Mouse (Mus musculus): ENCODE data around the gene Rnasek. TPM values are rescaled to one million over a fixed set of nuclear protein-coding genes. Genes with fewer than 3 reads are reported as not detected.

The Rnasek gene
- 200 TPM for polyA plus RNA-seq (2017; shearing (Covaris generic))

DNA sequence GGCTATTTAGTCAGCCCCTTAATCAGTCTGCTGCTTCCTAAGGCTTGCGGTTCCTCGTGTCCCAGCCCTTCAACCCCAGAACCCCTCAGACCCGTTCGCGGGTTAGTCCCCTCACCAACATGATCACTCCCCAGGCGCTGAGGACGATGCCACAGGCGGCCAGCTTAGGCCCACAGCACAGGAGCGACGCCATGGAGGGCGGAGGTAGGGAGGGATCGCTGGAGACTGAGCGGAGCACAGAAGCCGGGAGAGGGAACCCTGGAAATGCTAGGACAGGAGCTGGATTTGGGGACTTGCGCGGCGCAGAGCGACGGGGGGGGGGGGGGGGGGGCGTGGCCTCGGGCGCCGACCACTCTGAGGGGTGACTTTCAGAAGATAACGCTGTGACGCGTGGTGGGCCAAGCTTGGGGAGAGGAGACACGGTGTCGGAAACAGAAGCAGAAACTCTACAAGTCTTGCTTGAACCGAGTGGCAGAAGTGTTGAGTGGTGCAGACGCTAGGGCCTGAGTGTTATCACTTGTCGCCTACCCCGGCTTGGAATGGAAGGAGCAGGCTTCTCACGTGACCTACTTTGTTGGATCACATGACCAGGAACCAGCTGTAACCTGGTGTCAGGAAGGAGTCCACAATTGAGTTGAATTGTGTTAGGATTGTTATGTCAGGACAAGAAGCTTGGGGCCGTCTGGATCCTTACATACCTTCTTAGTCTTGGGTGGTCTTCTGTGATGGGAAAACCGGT, at the start of gene Rnasek, which contains the start of gene Gm21988:
Gene Rnasek (minus strand): TSS at position 302 of the 739 bp plus-strand sequence.
Gene Gm21988 (minus strand): TSS at position 290 of the 739 bp plus-strand sequence.

DNA sequence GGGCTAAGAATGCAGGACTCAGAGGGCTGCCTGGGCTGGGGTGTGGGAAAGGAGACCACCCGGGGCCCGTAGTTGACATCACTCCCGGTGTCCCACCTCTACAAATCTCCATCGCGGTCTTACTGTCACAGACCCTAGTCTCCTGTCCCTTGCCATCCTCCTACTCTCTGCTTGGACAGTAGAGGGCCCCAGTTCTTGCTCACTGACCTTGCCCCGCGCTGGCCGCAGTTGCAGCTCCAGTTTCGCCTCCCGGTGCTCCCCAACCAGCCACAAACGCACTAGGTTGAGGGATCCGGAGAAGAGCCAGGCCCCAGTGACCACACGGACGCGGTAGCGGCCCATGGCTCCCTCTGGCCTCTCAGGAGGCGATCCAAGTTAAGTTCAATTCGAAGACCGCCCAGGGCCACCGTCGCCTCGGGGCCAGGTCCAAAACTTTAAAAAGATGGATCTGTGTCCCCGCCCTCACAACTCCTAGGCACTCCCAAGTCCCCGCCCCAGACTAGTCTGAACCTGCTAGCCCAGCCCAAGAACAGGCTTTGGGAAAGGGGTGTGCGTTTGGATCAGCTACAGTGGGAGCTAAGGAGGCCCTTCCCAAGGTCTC, 15.4 kb upstream of the Rnasek start, which contains the start of gene Alox12:
Gene Alox12 (minus strand): TSS at position 423 of the 601 bp plus-strand sequence.

DNA sequence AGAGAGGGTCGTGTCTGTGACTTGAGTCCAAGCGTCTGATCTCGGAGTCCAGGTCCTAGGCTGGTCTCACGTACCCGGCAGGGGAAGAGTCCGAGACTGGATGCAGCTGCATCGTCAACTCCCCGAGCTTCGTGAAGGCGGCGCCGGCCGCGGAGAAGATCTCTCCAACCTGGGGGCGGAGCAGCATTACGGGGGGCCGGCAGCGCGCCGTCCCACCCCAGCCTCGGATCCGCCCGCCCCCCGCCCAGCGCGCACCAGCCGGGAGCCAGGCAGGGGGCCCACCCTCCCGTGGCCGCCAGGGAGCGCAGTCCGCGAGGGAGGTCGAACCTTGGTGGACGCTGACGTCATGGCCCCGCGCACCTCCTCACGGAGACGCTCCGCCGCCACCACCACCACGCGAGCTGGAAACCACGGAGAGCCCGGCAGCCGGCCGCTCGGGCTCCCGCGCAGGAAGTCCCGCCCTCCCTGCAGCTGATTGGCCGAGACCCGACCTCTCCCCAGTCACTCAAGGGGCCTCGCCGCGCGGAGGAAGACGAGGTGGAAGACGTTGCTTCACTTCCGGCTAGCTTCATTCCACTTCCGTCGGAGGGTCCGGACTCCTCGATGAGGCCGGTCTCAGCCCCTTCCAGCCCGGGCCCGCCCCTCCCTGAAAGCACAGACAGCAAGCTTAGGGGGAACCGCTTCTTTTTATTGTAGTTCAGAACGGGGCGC, 2.0 kb downstream of the Rnasek start, which contains the start of gene 0610010K14Rik:
Gene 0610010K14Rik (minus strand): TSS at position 458 of the 711 bp plus-strand sequence.

DNA sequence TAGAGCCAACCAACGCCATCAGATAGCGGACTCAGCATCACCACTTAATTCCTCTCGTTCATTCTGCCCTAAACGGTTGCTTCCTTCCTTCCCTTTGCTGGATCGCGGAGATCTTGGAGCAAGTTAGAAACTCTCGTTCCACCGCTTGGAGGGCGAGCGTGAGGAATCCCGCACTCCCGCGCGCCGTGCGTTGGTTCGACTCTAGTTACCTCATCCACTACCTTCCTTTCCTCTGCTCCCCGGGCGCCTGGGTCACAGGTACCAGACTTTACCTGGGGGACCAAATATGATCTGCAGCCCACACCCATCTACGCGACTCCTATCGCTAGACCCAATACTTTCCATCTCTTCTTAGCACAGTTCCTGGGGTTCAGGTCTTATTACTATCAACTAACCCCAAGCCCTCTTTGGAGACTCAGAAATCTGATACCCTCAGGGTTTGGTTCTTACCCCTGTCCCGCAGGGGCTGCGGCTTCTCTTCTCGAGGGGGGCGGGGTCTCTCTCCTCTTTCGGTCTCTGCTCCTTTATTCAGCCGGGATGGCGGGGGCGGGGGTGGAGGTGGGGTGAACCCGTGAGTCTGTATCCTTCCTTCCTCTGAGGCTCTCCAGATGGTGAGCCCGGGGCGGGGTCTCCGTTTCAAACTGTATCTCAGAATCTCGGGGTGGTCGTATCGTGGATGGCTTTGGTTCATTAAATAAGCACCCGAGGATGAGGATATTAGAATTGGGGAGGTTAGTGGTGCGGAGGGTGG, 10.2 kb downstream of the Rnasek start, which contains the start of gene Bcl6b:
Gene Bcl6b (minus strand): TSS at position 539 of the 751 bp plus-strand sequence.

DNA sequence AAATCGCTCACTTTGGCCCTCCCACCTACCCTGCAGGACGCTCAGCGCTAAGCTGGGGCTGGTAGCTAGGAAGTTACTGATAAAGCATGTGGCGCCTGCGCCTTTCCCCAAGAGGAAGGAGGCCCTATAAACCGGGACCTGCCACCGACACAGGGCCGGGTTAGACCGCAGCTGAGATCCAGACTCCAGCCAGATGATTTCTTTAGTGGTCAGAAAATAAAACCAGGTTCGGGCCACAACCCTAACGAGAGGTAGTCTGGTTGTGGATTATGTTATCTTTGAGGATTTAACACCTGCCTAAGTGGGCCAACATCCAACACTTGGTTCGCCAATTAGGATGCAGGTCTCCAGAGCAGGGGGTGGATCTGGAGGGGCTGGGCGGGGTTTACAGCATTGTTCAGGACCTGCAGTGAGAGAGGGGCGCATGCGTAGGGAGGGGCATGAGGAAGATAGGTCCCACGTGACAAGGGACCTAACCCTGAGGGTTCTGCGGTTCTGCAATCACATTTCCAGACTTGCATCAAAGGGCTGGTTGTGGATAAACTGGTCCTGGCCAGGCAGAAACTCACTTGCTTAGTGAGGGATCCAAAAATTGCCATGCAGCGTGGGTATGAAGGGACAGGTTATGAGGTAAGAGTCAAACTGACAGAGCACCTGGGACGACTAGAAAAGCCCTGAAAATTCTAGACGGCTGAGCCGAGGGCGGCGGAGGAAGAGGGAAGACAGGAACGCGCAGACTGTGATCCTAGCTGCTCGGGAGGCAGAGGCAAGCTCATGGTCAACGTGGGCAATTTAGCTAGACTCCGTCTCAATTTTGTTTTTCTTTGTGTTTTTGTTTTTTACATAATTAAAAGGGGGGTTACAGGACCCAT, 18.7 kb downstream of the Rnasek start, which contains the start of gene Slc16a13:
Gene Slc16a13 (minus strand): TSS at position 334 of the 872 bp plus-strand sequence.

DNA sequence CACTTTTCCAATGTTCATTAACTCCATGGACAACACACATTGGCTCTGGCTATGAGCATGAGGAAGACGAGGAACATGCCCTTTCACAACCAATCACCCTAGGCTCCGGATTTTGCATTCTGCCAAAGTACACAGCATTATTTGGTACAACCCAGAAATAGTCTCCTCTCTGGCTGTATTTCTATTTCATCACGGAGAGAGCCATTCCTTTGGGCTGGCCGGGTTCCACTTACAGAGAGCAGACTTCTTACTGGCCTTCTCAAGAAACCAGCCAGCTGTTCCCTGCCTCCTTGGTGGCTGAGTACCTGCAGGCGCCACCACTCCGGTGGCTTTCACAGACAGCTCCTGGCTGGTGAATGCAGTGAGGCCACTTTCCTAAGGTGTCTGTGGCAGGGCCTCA, 27.2 kb downstream of the Rnasek start, which contains the start of gene Slc16a11:
Gene Slc16a11 (plus strand): TSS at position 330 of the 400 bp plus-strand sequence.

Other genes starting within 250 kb of the Rnasek start
- gene Gabarap, start 248.7 kb downstream of the Rnasek start, polyA plus RNA-seq (2017; shearing (Covaris generic)) = 358 TPM
- gene Phf23, start 244.1 kb downstream of the Rnasek start, polyA plus RNA-seq (2017; shearing (Covaris generic)) = 52.1 TPM
- gene Dvl2, start 239.2 kb downstream of the Rnasek start, polyA plus RNA-seq (2017; shearing (Covaris generic)) = 15.5 TPM
- 101 TPM for gene Acadvl, start 224.4 kb downstream of the Rnasek start, polyA plus RNA-seq (2017; shearing (Covaris generic))
- 6.9 TPM for gene Dlg4, start 222.9 kb downstream of the Rnasek start, polyA plus RNA-seq (2017; shearing (Covaris generic))
- not detected for gene Asgr1, start 185.8 kb downstream of the Rnasek start, polyA plus RNA-seq (2017; shearing (Covaris generic))
- gene Asgr2, start 147.2 kb downstream of the Rnasek start, polyA plus RNA-seq (2017; shearing (Covaris generic)) = not detected
- gene Mgl2, start 109.5 kb downstream of the Rnasek start, polyA plus RNA-seq (2017; shearing (Covaris generic)) = not detected
- not detected for gene Clec10a, start 83.6 kb downstream of the Rnasek start, polyA plus RNA-seq (2017; shearing (Covaris generic))
- not detected for gene Slc16a11, start 27.1 kb downstream of the Rnasek start, polyA plus RNA-seq (2017; shearing (Covaris generic))
- gene Slc16a13, start 18.8 kb downstream of the Rnasek start, polyA plus RNA-seq (2017; shearing (Covaris generic)) = 0.65 TPM
- gene Bcl6b, start 10.0 kb downstream of the Rnasek start, polyA plus RNA-seq (2017; shearing (Covaris generic)) = 0.11 TPM
- gene 0610010K14Rik, start 1.9 kb downstream of the Rnasek start, polyA plus RNA-seq (2017; shearing (Covaris generic)) = 86.1 TPM
- 4.5 TPM for gene Gm21988, start within 50 bp of the Rnasek start, polyA plus RNA-seq (2017; shearing (Covaris generic))
- gene Alox12, start 15.5 kb upstream of the Rnasek start, polyA plus RNA-seq (2017; shearing (Covaris generic)) = not detected
- gene Alox12e, start 82.8 kb upstream of the Rnasek start, polyA plus RNA-seq (2017; shearing (Covaris generic)) = not detected
- gene Alox15, start 112.2 kb upstream of the Rnasek start, polyA plus RNA-seq (2017; shearing (Covaris generic)) = 0.26 TPM
- 9.9 TPM for gene Pelp1, start 170.2 kb upstream of the Rnasek start, polyA plus RNA-seq (2017; shearing (Covaris generic))
- gene Arrb2, start 192.8 kb upstream of the Rnasek start, polyA plus RNA-seq (2017; shearing (Covaris generic)) = 172 TPM
- 192 TPM for gene Med11, start 212.1 kb upstream of the Rnasek start, polyA plus RNA-seq (2017; shearing (Covaris generic))
- gene Zmynd15, start 219.6 kb upstream of the Rnasek start, polyA plus RNA-seq (2017; shearing (Covaris generic)) = 0.43 TPM
- gene Cxcl16, start 220.1 kb upstream of the Rnasek start, polyA plus RNA-seq (2017; shearing (Covaris generic)) = 3.0 TPM

Data from effector memory CD4-positive, alpha-beta T cell, adult 7 months (primary cell).